Mouse (Mus musculus): ENCODE data around the gene Tspan5.

Tspan5 gene

DNA sequence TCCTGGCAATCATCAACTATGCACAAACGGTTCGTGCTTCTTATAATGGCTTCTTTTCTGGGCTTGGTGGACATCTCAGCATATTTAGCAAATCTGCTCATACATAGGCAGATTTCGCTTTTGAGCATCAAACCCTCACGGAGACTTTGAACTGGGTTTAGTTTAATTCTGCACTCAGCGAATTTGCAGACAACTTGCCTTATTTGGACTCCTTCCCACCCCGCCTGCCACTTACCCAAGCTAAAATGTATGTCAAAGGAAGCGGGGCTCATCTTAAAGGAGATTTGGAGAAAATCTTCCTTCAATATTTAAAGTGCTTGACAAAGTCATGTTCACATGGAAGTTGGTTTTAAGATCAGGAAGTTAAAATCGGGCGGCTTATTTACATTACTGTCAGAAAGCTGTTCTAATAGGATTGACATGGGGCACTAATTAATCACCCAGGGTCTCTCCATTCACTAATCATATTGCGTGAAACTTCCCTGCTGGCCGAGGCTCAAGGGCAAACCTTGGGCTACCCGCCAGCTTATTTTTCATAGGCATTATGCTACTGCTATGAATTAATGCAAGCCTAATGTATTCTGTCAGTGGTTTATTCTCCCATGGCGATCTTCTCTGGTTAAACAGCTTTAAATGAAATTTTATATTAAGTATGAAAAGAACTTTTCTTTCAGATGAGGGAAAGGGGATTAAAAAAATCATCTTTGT is 111.1 kb downstream of the Tspan5 start:
- no peak for DNase-seq

DNA sequence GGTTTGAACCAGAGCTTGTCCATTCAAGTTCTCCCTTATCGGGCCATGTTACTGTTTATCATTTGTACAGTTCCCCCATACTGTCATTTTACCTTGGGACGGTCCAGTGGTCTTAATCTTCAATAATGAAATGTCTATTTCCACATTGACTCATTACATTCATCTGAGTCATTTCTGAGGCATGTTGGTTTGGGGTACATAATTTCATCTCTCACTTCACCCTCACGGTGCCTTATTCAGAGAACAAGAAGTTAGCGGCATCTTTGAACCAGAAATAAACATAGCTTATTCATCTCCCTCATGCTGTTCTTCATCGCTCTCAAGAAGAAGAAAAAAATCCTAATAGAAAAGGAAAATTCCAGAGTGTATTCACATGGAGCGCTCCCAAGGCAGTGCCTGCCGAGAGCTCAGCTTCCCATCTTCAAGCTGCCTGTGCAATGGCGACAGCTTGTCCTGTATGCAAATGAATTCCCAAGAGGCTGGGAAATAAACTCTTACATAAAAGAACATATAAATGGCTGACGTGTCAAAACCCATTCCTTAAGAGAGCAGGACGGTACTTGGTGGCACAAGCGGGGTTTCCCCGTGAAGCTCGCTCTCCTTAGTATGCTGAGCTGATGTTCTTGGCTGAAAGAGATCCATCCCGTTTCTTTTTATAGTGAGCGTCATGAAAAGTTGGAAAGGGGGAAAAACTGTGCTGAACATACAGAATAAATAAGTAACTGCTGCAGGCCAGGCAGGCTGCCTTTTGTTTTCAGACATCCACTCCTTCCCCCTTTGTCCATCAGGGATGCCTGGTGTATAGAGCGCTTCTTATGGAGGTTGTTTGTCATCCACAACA is 112.2 kb downstream of the Tspan5 start:
- DNase-seq, result no peak

DNA sequence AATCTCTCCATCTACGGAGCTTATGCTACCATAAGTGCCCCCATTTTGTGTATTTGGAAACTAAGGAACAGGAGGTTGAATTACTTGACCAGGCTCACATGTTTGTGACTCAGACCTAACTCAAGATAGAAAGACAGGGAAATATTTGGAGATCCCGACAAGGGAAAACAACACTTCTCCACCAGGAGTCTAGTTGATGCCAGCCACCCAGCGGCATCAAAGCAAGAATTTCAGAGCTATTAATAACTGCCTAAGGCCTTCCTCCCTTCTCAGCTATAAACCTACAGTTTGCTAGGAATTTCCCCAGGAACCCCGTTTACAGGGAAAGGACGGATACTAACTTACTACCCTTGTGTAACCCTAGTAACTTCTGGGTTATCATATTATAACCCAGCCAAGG is 113.4 kb downstream of the Tspan5 start:
- no peak for DNase-seq

DNA sequence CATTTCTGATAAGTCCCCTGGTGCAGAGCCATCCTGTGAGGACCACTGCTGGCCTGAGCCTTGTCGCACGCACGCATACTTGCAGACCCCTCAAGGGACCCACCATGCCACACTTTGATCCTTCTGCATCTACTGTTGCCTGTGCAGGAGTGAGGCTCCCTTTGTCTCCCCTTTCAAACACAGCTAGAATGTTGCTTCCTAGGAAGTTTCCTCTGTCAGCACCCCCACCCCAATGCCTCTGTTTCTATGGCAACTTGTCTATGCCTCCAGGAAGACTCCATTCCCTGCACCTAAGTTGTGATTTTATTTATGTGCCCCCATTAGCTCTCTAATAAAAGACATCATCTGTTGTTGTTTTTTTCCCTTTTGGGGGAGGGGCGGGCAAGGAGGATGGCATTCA is 115.0 kb downstream of the Tspan5 start:
- no peak for DNase-seq

DNA sequence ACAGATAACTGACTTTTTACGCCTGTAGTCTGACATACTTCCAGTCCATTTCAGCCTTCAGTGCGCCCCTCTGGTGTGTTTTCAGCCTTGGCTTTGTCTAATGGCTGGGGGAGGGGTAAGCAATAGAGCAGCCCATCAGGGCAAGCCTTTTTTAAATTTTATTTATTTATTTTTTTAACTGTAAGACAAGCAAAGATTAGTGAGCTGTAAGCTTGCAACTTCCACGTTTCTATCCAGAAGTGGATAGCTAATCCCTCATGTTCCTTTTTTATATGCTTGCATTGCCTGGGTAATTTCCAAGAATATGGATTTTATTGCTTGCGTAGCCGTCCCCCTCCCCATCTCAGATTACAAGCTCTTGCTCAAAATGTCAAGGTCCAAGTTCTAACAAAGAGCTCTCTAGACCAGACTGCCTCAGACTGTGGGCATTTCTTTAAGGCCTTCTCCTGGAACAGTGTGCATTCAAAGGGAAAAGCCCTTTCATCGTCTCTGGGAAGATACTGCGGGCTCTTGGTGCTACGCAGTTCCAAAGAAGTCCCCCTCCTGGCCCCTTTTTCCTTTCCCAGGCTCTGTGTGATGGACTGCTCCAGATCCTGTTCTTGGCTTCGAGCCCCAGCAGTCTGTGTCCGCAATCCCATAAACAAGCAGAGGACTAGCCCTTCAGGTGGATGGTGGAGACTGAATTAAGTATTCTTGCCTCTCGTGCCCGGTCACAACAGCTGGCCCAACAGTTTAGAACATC is 116.0 kb downstream of the Tspan5 start:
- DNase-seq, result no peak

DNA sequence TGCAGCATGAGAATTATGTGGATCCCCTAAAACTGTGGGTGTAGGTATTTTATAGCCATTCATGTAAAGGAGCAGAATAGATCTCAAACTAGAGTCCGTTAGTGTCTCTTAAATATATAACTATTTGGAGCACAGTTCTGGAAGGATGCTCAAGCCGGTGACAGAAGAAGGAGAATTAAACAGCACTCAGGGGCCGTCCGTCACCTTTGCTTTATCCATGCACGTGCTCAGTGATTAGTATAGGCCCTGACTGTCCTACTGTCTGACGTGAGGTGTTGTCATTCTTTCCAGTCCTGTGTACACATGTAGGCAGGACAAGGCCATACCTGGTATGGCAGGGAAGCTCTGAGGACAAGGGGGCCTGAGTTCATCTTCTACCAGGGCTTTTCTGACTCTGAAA is 116.7 kb downstream of the Tspan5 start:
- no peak for DNase-seq

DNA sequence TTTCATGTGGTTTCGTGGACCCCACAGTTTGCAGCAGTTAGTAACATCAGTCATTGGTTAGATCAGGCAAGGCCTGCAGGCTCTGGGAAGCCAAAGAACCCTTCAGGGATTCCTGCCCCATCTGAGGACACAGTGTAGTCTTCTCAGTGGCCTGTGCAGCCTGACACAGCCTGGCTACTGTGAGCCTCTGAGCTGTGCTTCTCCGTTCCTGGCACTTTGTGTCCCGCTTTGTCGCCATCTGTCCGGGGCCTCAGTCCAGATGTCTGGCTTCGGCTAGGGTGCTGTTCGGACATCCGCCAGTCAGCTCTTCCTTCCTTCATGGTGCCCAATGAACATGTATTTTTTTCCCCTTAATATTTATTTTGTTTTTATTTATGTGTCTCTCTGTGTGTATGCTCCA is 117.2 kb downstream of the Tspan5 start:
- DNase-seq, result no peak

DNA sequence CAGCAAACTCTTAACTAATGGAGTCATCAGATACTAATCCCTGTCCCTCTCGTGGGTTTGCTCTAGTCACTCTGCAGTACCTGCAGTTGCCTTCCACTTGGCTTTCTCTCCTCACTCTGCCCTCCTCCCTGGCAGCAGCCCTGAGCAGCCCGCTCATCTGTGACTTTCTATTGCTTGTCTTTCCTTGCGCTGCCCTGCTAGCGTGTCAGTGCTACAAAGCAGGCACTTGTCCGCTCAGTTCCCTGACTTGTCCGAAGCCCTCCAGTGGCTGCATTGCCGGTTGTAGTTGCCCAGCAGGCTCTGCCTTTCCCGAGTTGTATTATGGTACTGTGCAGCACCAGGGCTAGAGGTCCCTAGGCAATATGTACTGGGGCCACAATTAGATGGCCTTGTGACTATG is 117.7 kb downstream of the Tspan5 start:
- DNase-seq, result no peak

DNA sequence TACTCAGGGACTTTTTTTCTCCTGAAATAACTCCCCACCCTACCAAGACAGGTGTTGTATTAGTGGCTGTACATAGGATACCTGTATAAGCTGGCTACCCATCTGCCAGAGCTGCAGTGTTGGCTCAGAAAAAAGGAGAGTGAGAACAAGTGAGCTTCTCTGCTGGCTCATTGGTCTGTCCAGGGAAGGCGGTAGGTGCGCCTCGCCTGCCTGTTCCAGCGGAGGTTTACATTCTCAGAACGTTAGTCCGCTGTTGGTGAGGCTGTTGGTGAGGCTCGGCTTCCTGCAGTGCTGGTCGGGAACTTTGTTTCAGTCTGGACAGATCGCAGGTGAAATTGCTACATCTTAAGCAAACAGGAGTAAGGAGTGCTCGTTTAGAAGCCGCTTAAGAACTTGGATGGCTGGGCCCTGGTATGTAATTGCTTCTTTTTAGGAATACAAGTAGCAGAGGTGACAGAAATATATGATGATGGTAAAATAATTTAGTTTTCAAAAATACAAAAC is 118.3 kb downstream of the Tspan5 start:
- DNase-seq, result no peak

DNA sequence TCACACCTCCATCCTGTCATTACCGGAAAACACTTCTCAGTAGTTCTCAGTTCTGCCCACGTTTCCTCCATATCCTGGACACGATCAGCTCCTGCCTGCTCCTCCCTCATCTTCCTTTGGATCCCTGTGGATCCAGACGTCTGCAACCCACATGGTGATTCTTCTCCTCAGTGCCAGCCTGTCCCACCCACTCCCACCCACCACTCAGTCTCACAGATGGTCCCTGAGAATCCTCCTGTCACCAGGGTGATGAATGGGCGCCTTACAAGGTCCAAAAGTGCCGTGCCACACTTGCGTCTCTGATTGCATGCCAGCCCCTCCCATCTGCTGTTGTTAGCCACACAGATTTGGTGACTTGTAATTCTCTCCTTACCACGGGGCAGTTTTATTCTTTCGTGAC is 119.0 kb downstream of the Tspan5 start:
- DNase-seq, result peak; percentile 44

DNA sequence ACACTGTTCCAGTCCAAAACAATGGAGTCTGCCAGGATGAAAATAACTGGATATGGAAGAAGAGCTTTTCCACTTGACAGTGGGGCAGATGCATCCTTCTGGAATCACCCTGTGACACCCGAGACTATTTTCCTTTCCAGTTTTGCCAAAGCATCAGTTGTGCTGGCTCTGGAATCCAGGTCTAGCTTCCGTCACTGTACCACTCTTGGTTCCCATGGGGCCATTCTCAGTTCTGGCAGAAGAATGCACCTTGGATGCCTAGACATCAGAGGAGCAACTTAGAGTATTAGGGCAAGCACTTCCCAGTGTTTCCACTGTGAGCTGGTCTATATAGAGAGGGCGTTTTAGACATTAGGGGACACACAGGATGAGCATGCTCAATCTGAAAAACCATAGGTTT is 119.6 kb downstream of the Tspan5 start:
- no peak for DNase-seq

DNA sequence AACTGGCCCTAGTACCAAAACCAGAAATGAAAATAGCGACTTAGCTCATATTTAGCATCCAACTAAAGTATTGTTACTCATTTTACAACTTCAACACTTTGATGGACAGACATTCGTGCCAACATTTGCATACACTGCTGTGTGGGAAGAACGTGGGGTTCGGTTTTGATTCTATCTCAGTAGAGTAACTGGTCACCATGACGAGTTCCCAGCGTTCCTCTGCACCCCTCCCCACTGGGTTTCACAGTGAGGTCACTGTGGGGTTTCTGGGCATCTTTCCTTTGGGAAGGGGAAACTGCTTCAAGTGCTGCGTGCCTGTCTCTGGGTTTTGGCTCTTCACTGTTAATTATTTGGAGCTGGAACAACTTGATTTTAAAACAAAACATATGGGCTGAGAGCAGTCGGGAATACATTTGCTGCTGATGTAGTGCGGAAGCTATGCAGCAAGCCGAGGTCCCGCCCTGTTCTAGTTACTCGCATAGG is 122.2 kb downstream of the Tspan5 start:
- no peak for DNase-seq

DNA sequence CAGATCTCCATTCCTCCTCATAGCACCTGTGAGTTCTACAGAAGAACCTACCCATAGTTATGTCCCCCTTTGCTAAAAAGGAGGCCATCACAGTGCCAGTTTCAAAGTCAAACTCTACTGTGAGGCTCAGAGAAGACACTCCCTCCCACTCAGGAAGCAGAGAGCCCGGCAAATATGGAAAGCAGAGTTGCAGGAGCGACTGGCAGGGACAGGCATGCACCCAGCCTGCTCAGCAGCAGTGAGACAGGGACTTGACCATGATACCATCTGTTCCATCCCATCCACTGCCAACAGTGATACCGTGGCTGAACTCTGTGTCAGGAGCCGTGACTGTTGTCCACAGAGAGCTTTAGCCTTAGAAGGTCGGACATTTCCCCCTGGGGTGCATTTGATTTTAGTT is 123.3 kb downstream of the Tspan5 start:
- DNase-seq, result no peak

DNA sequence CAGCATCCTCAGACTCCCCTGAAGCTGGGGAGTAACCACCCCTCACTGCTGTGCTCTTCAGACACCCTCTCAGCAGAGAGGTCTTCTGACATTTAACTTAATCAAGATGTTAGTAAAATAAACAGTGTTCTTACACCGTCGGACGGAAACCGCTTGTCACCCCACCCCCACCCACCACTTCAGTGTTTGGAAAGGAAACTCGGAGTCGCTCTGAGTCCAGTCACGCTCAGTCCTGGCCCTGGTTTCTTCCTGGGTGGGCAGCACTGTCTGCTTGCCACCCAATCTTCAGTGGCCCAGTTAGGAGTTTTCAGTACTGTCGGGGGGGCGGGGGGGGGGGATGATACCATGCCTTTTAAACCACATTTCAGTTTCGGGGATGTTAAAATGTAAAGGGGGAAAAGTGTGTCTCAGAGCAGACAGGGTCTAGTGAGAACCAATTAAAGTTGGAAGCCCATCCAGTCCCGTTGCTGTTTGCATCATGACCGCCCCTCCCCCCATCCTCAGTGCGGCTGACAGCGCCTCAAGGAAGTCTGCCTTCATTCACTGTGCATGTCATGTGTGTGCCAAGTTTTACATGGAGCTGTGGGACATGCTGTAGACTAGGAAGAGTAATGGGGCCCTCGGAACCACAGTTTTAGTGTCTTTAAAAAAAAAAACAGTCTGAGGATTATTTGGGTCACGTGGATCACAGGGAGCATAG is 125.3 kb downstream of the Tspan5 start:
- DNase-seq, result peak; percentile 42

DNA sequence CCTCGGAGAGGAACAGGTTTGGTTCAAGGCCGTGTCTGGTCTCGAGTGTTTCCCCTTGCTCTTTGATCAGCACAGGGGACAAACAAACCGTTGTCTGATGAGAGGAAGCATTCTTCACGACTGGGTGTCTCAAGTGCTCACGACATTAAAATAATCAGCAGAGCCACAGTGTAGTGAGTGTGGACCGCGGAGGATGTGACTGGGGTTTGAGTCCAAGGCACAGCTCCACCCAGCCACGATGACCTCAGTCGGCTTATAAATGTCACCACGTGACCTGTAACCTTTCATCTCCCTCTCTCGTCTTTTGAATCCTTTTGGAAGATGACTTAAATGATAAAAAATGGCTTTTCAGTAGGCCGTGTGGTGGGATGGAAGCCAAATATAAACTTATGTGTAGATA is 126.4 kb downstream of the Tspan5 start:
- DNase-seq, result no peak

DNA sequence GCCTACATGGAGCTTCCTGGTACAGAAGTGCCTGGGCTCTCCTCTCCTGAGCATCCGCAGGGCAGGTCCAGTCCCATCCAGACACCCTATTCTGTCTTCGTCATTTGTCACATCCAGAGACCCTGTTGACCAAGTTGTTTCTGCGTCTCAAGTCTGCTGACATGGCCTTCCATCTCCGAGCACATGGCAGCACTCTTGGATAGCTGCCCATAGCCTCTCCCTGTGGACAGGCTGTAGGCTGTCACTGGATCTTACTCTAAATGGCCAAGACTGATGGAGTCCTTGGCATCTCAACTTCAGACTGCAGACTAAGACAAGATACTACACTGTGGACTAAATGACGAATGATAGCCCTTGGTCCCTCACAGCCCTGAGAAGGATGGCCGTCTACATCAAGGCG is 133.3 kb downstream of the Tspan5 start:
- no peak for DNase-seq

DNA sequence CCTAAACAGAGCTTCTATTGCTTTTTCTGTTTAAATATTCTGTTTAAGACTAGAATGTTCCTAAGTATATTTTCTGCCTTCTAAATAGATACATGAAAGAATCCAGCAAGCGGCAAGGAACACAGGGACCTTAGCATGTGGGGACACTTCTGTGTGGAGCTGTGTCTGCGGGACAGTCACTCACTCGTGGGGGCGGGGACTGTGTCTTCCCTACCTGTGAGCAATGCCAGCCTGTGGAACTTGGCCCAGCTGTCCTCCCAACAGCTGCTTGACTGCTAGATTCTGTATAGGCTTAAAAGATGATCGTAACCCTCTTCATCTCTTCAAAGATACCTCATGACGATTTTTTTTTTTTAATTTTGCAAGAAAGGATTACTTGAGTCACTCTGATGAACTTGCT is 133.9 kb downstream of the Tspan5 start:
- DNase-seq, result no peak

DNA sequence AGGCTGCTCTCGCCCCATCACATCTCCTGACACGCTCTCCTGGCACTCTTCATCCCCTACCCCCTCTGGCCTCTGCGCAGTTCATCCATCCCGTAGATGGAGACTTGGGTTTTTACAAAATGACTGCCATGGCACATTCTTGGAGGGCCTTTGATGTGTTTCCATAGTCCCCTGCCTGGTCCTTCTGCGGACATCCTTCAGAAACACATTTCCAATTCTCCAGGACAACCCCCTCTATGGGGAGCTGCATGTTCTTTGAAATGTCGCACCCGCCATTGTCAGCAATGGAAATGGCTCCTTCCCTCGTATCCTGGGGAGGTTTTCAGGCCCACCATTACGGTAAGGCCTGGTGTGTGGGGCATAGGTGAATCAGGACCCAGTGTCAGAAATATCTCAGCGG is 134.4 kb downstream of the Tspan5 start:
- DNase-seq, result no peak

DNA sequence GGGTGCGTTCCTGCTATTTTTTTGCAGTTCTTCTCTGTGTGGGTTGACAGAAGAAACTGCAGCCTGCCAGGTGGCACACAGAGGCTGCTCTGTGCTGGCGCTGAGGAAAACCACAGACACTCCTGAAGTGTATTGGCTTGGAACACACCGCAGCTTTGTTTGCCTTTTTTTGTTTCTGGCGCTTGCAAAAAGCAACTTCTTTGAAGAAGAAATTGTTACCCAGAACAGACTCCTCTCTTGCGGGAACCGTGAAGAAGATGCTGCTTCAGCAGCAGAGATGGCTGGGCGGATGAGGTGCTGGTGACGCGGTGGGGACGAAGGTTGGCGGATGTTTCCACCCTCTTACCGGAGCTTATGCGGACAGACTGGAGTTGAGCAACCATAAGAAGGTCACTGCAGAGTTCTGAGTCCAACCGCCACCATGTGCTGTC is 135.0 kb downstream of the Tspan5 start:
- DNase-seq, result no peak

DNA sequence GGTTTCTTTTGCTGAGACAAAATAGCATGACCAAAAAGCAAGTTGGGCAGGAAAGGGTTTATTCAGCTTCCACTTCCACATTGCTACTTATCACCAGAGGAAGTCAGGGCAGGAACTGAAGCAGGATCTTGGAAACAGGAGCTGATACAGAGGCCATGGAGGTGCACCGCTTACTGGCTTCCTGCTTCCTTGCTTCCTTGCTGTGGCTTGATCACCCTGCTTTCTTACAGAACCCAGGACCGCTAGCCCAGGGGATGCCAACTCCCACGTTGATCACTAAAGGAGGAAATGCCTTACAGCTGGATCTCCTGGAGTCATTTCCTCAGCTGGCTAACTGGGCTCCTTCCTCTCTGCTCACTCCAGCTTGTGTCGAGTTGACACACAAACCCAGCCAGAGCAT is 135.7 kb downstream of the Tspan5 start:
- DNase-seq, result no peak

DNA sequence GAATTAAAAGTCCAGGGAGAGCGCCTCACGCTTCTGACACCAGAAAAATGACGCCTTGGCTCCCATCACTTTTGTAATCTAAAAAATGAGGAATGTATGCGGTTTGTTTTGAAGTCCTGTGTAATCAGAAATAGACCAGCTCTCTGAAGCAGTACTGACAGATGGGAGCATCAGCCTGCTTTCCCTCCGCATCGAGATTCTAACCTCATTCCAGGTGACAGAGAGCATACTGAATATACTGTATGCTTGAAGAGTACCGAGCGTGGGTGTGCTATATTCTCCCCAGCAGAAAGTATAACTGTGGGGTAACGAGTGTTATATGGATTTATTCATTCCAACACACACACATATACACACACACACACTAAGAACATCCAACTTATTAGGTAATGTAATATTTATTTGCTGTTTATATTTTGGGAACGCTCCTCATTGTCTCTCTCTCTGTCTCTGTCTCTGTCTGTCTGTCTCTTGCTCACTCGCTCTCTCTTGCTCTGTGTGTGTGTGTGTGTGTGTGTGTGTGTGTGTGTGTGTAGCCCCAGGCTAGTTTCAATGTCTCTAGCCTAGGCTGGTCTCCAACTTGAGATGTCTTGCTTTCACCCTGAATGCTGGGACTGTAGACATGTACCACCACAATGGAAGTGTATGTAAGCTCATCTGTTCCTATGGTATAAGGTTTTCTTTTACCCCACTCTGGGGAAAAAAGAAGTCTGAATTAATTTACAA is 139.2 kb downstream of the Tspan5 start:
- no peak for DNase-seq

DNA sequence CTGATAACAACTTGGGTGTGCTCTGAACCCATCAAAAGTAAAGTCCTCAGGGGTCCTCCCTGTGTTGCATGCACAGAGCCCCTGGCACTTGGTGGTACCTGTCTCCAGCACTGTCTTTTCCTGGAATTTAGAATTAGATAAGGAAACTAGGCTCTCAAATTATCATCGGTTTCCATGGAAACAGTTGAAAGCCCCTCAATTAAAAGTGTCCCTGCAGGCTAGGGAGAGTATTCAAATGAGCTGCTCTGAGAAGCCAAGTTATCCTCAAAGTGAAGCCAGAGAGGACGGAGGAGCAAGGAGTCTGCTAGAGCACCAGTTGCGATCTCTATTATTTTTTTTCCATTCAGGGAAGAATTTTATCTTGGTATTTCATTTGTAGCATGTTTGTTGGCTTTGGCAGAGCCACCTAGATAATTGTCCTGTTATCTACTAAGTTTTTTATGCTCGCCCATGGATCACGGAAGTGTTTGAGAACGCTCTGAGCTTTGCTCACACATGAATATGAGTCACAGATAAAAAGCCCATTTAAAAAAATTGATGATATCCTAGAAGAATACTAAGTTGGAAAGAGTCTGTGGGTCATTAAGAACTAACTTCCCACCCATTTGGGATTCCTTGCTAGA is 139.8 kb downstream of the Tspan5 start:
- no peak for DNase-seq
